Mouse (Mus musculus) myocyte (in vitro differentiated cells): ENCODE measurements around the gene Btrc.

Experiments
- E2F4 ChIP-seq: IDR thresholded peaks from one replicate; pipeline ENCODE4 v1.6.1; 2011; ENCODE audit warnings: mild to moderate bottlenecking, control low read depth, moderate library complexity; ENCODE audit not compliant: insufficient read depth
- MAX ChIP-seq: IDR thresholded peaks from one replicate; pipeline ENCODE4 v1.6.1; 2011; ENCODE audit warnings: low read depth, mild to moderate bottlenecking, control low read depth
- MYOG ChIP-seq, 3 experiments: IDR thresholded peaks; one replicate each; pipeline ENCODE4 v1.6.1; 2011; ENCODE audit warnings: control low read depth in 2 of 3, low read depth in 2 of 3, mild to moderate bottlenecking in 2 of 3; ENCODE audit not compliant: insufficient read length in 2 of 3, control insufficient read depth in 1 of 3, insufficient read depth in 1 of 3
- POLR2A ChIP-seq: IDR thresholded peaks from one replicate; pipeline ENCODE4 v1.6.1; 2011; ENCODE audit warnings: low read depth, mild to moderate bottlenecking, control low read depth, moderate library complexity; ENCODE audit not compliant: insufficient read length
- POLR2AphosphoS2 ChIP-seq: IDR thresholded peaks from one replicate; pipeline ENCODE4 v1.6.1; 2011; ENCODE audit warnings: low read depth, control low read depth; ENCODE audit not compliant: insufficient read length
- TCF3 ChIP-seq: IDR thresholded peaks from one replicate; pipeline ENCODE4 v1.6.1; 2011; ENCODE audit warnings: low read depth, control low read depth; ENCODE audit not compliant: insufficient read length
- USF1 ChIP-seq: IDR thresholded peaks from one replicate; pipeline ENCODE4 v1.6.1; 2011; ENCODE audit warnings: low read depth, mild to moderate bottlenecking, control low read depth, moderate library complexity

GRCm38 (mm10) chr19:45388551-45388950 lies 25.0 kb downstream of the Btrc start:
- TF ChIP-seq MYOG (IDR thresholded peaks at IDR 0.05; ENCODE audit: control insufficient read depth in 1 of 3, insufficient read depth in 1 of 3, insufficient read length in 2 of 3, low read depth in 2 of 3) (no peak), E2F4 (no peak), POLR2A (no peak), POLR2AphosphoS2 (no peak), TCF3 (no peak), MAX (no peak), USF1 (no peak)
